In genomic region chr19:19108596-19109381, GRCm38 (mm10) we compare ENCODE assay signal across 11 mouse cellular contexts. TPM values are rescaled to one million over a fixed set of nuclear protein-coding genes. Genes with fewer than 3 reads are reported as not detected.
DNase-seq lines count a peak whose midpoint lies in the region; ATAC-seq and TF ChIP-seq lines count a peak whose summit lies in the region.
"Had no signal": no experiment of that assay in that cellular context is flagged by ENCODE, and none has a peak within 500 bp of the region (broad histone marks: within the 10 kb centered on the region; RNA-seq: fewer than 3 reads in every experiment).

No protein-coding gene starts in this region.

- H3K9me3 ChIP-seq in embryonic facial prominence, embryonic 12.5 days: no peaks in the 10 kb centered on the region
- no peaks in the 10 kb centered on the region for H3K9me3 ChIP-seq in hindbrain, embryonic 15.5 days
- H3K9me3 ChIP-seq in neural tube, embryonic 12.5 days: no peaks in the 10 kb centered on the region
- H3K9me3 ChIP-seq: embryonic facial prominence, embryonic 15.5 days had no signal

- H3K36me3 ChIP-seq in embryonic facial prominence, embryonic 12.5 days: no peaks in the 10 kb centered on the region
- no peaks in the 10 kb centered on the region for H3K36me3 ChIP-seq in hindbrain, embryonic 15.5 days
- H3K36me3 ChIP-seq in neural tube, embryonic 12.5 days: no peaks in the 10 kb centered on the region
- H3K36me3 ChIP-seq: embryonic facial prominence, embryonic 15.5 days had no signal

- DNase-seq in layer of hippocampus, adult 2 months (ENCODE audit: low spot score in 2 of 2): no peak
- no peak for DNase-seq in layer of hippocampus, postnatal 14 days (ENCODE audit: low spot score in 2 of 2)
- DNase-seq in adrenal gland, adult 18-20 months (ENCODE audit: low spot score in 2 of 2): no peak
- DNase-seq in spleen, postnatal 4 days (ENCODE audit: low spot score in 2 of 2): no peak
- DNase-seq in thymus, adult 18-20 months: no peak
- DNase-seq: adrenal gland, postnatal 25 days had no signal

- peak overlapping the region; percentile 81 for H3K27ac ChIP-seq in layer of hippocampus, adult 2 months
- H3K27ac ChIP-seq in embryonic facial prominence, embryonic 12.5 days: no peak overlapping the region
- no peak overlapping the region for H3K27ac ChIP-seq in hindbrain, embryonic 15.5 days (replicated peaks)
- no peak overlapping the region for H3K27ac ChIP-seq in neural tube, embryonic 12.5 days
- H3K27ac ChIP-seq: embryonic facial prominence, embryonic 15.5 days; macrophage had no signal

- H3K27me3 ChIP-seq in embryonic facial prominence, embryonic 12.5 days: peaks cover 31% of the 10 kb centered on the region
- H3K27me3 ChIP-seq in hindbrain, embryonic 15.5 days: 0 out of 2 replicates have a peak, but pooled peaks cover 8% of the 10 kb centered on the region
- H3K27me3 ChIP-seq in neural tube, embryonic 12.5 days (replicated peaks): peaks cover 17% of the 10 kb centered on the region

- H3K4me1 ChIP-seq in embryonic facial prominence, embryonic 12.5 days: no peaks in the 10 kb centered on the region
- H3K4me1 ChIP-seq in hindbrain, embryonic 15.5 days (replicated peaks): peaks cover 25% of the 10 kb centered on the region
- peaks cover 14% of the 10 kb centered on the region for H3K4me1 ChIP-seq in neural tube, embryonic 12.5 days

- peak overlapping the region; percentile 91; the same call in 1 of the 2 replicates for H3K4me2 ChIP-seq in embryonic facial prominence, embryonic 12.5 days (replicated peaks)
- H3K4me2 ChIP-seq in hindbrain, embryonic 15.5 days: peak overlapping the region; percentile 90
- peak overlapping the region; percentile 86 for H3K4me2 ChIP-seq in neural tube, embryonic 12.5 days (replicated peaks)

- ATAC-seq in embryonic facial prominence, embryonic 12.5 days (ENCODE audit: insufficient number of reproducible peaks, insufficient read depth, low FRiP score, low TSS enrichment): no peak
- ATAC-seq in hindbrain, embryonic 15.5 days (ENCODE audit: low FRiP score, low read depth): no peak
- ATAC-seq in neural tube, embryonic 12.5 days (ENCODE audit: low FRiP score, low read depth): no peak

- H3K9ac ChIP-seq in embryonic facial prominence, embryonic 12.5 days: no peak overlapping the region
- H3K9ac ChIP-seq in hindbrain, embryonic 15.5 days: peak overlapping the region; percentile 20; the same call in 1 of the 2 replicates
- H3K9ac ChIP-seq in neural tube, embryonic 12.5 days: no peak overlapping the region
- H3K9ac ChIP-seq: embryonic facial prominence, embryonic 15.5 days had no signal

- peak overlapping the region; percentile 74 for H3K4me3 ChIP-seq in layer of hippocampus, adult 2 months
- peak overlapping the region; percentile 49 for H3K4me3 ChIP-seq in embryonic facial prominence, embryonic 12.5 days
- H3K4me3 ChIP-seq in hindbrain, embryonic 15.5 days: peak overlapping the region; percentile 65
- H3K4me3 ChIP-seq in neural tube, embryonic 12.5 days: no peak overlapping the region

- 23% methylated on average over 13 of the region's 13 CpGs for WGBS in embryonic facial prominence, embryonic 12.5 days
- WGBS in hindbrain, embryonic 15.5 days: 36% methylated on average over 13 of the region's 13 CpGs
- WGBS in neural tube, embryonic 12.5 days: 33% methylated on average over 13 of the region's 13 CpGs

- TF ChIP-seq CTCF in layer of hippocampus, adult 2 months (conservative IDR thresholded peaks at IDR 0.05): no peak

RNA-seq across cellular contexts. Expression of gene Rorb, which starts 2.2 kb away (rescaled TPM):
- total RNA-seq in layer of hippocampus, adult 2 months (2021): 10 to 100 TPM; 18.2 to 21.6 TPM
- total RNA-seq in layer of hippocampus, postnatal 14 days (2021): 10 to 100 TPM; 16.4 to 17.2 TPM
- 5.4 and 6.7 TPM in 2 replicates for polyA plus RNA-seq in embryonic facial prominence, embryonic 12.5 days (2016; fragmentation: Nextera tagmentation; extraction: Ambion mirVana)
- 13.3 and 15.4 TPM in 2 replicates for polyA plus RNA-seq in hindbrain, embryonic 15.5 days (2015; fragmentation: Nextera tagmentation; extraction: Ambion mirVana)
- polyA plus RNA-seq in neural tube, embryonic 12.5 days (2016; fragmentation: Nextera tagmentation; extraction: Ambion mirVana): 2.8 and 2.9 TPM in 2 replicates
- total RNA-seq in adrenal gland, adult 18-20 months (2021): under 1 TPM; 0.33 to 0.74 TPM
- polyA plus RNA-seq: macrophage had no signal

Comparison
In these comparisons a context has a peak if more than half of its experiments do, and no peak if none do; other contexts are left out.
1. RNA of gene Rorb, which starts 2.2 kb away (total RNA-seq): 18.2 to 21.6 TPM in layer of hippocampus, adult 2 months and 16.4 to 17.2 TPM in layer of hippocampus, postnatal 14 days; 0.33 to 0.74 TPM in adrenal gland, adult 18-20 months; every median in the first group is over 10 times any median in the second.
2. Peak in every context shown above with its lines, with median percentiles within 50 percentile points of each other: H3K4me2 ChIP-seq.